In the genomic region with DNA sequence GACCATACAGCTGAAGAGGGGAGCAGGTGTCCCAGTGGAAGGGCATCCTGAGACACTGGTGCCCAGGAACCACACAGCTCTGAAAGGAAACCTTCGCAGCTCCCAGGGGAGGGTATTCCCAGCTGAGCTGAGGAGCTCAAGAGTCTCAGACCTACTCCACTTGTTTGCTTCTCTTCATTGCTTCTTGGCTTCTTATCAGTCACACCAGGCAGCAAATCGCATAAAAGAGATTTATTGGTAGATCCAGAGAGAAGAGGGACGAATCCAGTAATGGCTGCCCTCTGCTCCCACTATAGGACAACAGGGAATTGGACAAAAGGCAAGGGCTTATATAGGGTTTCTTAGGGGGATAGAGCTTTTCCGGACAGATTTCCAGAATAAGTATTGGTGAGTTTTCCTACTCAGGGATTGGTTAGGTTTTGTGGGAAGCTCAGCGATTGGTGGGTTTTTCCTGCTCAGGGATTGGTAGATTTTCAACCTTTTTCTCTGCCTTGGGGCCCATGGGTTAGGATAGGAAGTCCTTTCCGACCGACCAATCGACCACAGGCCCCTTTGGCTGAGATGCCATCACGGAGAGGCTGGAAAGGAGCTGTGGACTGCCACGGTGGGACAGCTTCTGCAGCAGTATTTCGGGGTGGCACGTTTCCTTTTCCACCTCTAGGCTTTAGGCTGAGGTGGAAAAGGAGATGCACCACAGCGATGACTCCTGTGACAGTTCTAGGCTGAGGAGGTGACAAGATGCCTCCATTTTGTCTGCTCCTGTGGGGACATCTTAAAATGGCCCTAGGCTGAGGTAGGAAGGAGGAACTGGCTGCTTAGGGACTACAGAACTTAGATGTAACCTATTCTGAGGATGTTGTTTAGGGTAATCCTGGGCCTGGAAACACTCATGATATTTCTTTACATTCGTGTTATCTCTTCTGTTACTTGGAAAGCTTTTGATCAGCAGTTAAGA, we compare ENCODE assay signal across 9 mouse cellular contexts. TPM values are rescaled to one million over a fixed set of nuclear protein-coding genes. Genes with fewer than 3 reads are reported as not detected.
A peak's percentile ranks its signal among the peaks of the same experiment; 100 is the strongest.
DNase-seq lines count a peak whose midpoint lies in the region; ATAC-seq and TF ChIP-seq lines count a peak whose summit lies in the region.
"Had no signal": no experiment of that assay in that cellular context is flagged by ENCODE, and none has a peak within 500 bp of the region (broad histone marks: within the 10 kb centered on the region; RNA-seq: fewer than 3 reads in every experiment).

No protein-coding gene starts in this region.

- H3K9ac ChIP-seq in MEL (ENCODE audit: control insufficient read depth, low read depth, low read length, poor library complexity, severe bottlenecking) = no peak overlapping the region; the same call in 1 of the 2 replicates
- H3K9ac ChIP-seq in midbrain, embryonic 13.5 days (replicated peaks) = peak overlapping the region; percentile 49; the same call in 1 of the 2 replicates

- WGBS in hindbrain, embryonic 10.5 days = 90% methylated on average over 14 of the region's 14 CpGs
- 84% methylated on average over 14 of the region's 14 CpGs for WGBS in midbrain, embryonic 13.5 days

- H3K79me2 ChIP-seq in MEL (ENCODE audit: control insufficient read depth, insufficient read depth, low read length, poor library complexity) = peaks cover 29% of the 10 kb centered on the region

- H3K4me3 ChIP-seq in MEL (ENCODE audit: control insufficient read depth in 1 of 2, insufficient read depth in 1 of 2, low read depth in 2 of 2, low read length in 2 of 2) = peak overlapping the region in 1 of 2 experiments; percentile 81; a peak in 1 of 4 replicates
- H3K4me3 ChIP-seq in hindbrain, embryonic 10.5 days = peak overlapping the region; percentile 87
- H3K4me3 ChIP-seq in midbrain, embryonic 13.5 days (replicated peaks) = peak overlapping the region; percentile 92

- H3K4me2 ChIP-seq in midbrain, embryonic 13.5 days (replicated peaks) = peak overlapping the region; percentile 86

- no peak for ATAC-seq in midbrain, embryonic 13.5 days
- no peak for ATAC-seq in frontal cortex, adult (ENCODE audit: low TSS enrichment)

- H3K9me3 ChIP-seq in MEL (replicated peaks; ENCODE audit: insufficient read depth, low read length) = no peaks in the 10 kb centered on the region
- no peaks in the 10 kb centered on the region for H3K9me3 ChIP-seq in hindbrain, embryonic 10.5 days
- no peaks in the 10 kb centered on the region for H3K9me3 ChIP-seq in midbrain, embryonic 13.5 days

- no peak for TF ChIP-seq CTCF in MEL (IDR thresholded peaks at IDR 0.05 in 2 of 3, conservative IDR thresholded peaks at IDR 0.05 in 1 of 3; ENCODE audit: control insufficient read depth in 1 of 3, insufficient read depth in 1 of 3, low read depth in 2 of 3, low read length in 3 of 3, poor library complexity in 1 of 3, severe bottlenecking in 1 of 3)

- H3K4me1 ChIP-seq in MEL (ENCODE audit: control insufficient read depth in 1 of 2, insufficient read depth in 2 of 2, low read length in 2 of 2) = peaks cover 0 to 7% of the 10 kb centered on the region in 2 experiments; a peak in 3 of 4 replicates
- peaks cover 27% of the 10 kb centered on the region for H3K4me1 ChIP-seq in hindbrain, embryonic 10.5 days (replicated peaks)
- H3K4me1 ChIP-seq in midbrain, embryonic 13.5 days (replicated peaks) = peaks cover 15% of the 10 kb centered on the region

- no peak for TF ChIP-seq EP300 in MEL (IDR thresholded peaks at IDR 0.05; ENCODE audit: low read depth in 1 of 2, low read length in 2 of 2)

- H3K27ac ChIP-seq in MEL (ENCODE audit: control insufficient read depth, low read depth, low read length) = no peak overlapping the region
- H3K27ac ChIP-seq in hindbrain, embryonic 10.5 days = no peak overlapping the region
- no peak overlapping the region for H3K27ac ChIP-seq in midbrain, embryonic 13.5 days
- H3K27ac ChIP-seq: macrophage had no signal

- DNase-seq in heart, adult 11 months = peak; percentile 91
- no peak for DNase-seq in heart, postnatal 4 days
- DNase-seq in MEL (ENCODE audit: low read depth, low spot score) = no peak
- DNase-seq in hindbrain, embryonic 10.5 days (ENCODE audit: low spot score) = no peak
- DNase-seq in cerebellum, adult 11 months = no peak
- no peak for DNase-seq in lung, postnatal 36 days

- no peak for TF ChIP-seq RAD21 in MEL (IDR thresholded peaks at IDR 0.05; ENCODE audit: low read depth, low read length)

- peaks cover 2 to 8% of the 10 kb centered on the region in 2 experiments for H3K36me3 ChIP-seq in MEL (ENCODE audit: control insufficient read depth in 1 of 2, insufficient read depth in 2 of 2, low read length in 2 of 2)
- H3K36me3 ChIP-seq in hindbrain, embryonic 10.5 days = peaks cover 16% of the 10 kb centered on the region
- H3K36me3 ChIP-seq in midbrain, embryonic 13.5 days = no peaks in the 10 kb centered on the region

- H3K27me3 ChIP-seq in MEL (ENCODE audit: control insufficient read depth in 1 of 2, insufficient read depth in 2 of 2, low read length in 2 of 2) = no peaks in the 10 kb centered on the region
- H3K27me3 ChIP-seq in hindbrain, embryonic 10.5 days (ENCODE audit: insufficient read depth, poor library complexity, severe bottlenecking) = no peaks in the 10 kb centered on the region
- H3K27me3 ChIP-seq in midbrain, embryonic 13.5 days = no peaks in the 10 kb centered on the region

- no peak for TF ChIP-seq POLR2A in MEL (IDR thresholded peaks at IDR 0.05; ENCODE audit: control insufficient read depth in 1 of 2, insufficient read depth in 1 of 2, low read depth in 1 of 2, low read length in 2 of 2, poor library complexity in 1 of 2)

TF ChIP-seq in MEL, 35 proteins besides CTCF, POLR2A, EP300 and RAD21:
- peak; percentile 71 for TF ChIP-seq RCOR1 (IDR thresholded peaks at IDR 0.05; ENCODE audit: low read depth, low read length)
- no peak for TF ChIP-seq MXI1 (IDR thresholded peaks at IDR 0.05; ENCODE audit: low read depth, low read length)

RNA-seq across cellular contexts. Expression of a gene that starts 1.7 kb away (rescaled TPM):
- 10 to 100 TPM; 29.8 to 35.1 TPM for total RNA-seq in heart, postnatal 4 days (2021)
- total RNA-seq in MEL (2012; rRNA removed) = 10.2 and 10.7 TPM in 2 replicates
- 10 to 100 TPM in 1 of 2 experiments, not detected in 1; 14.6 TPM for polyA plus RNA-seq in MEL (2012; ENCODE audit: insufficient read depth in 1 of 2, insufficient read length in 2 of 2, low read depth in 1 of 2, low replicate concordance in 2 of 2, missing spikeins in 1 of 2)
- polyA plus RNA-seq in hindbrain, embryonic 10.5 days (2016; fragmentation: Nextera tagmentation; extraction: Ambion mirVana) = 21.7 and 22.6 TPM in 2 replicates
- polyA plus RNA-seq in midbrain, embryonic 13.5 days (2015; fragmentation: Nextera tagmentation; extraction: Ambion mirVana) = 26.2 and 29.2 TPM in 2 replicates

RNA-seq across cellular contexts. Expression of a gene that starts 1.9 kb away (rescaled TPM):
- total RNA-seq in heart, postnatal 4 days (2021) = 100 to 1,000 TPM; 125 to 126 TPM
- total RNA-seq in MEL (2012; rRNA removed) = 74.8 and 76.0 TPM in 2 replicates
- 10 to 100 TPM in 1 of 2 experiments, not detected in 1; 44.3 TPM for polyA plus RNA-seq in MEL (2012; ENCODE audit: insufficient read depth in 1 of 2, insufficient read length in 2 of 2, low read depth in 1 of 2, low replicate concordance in 2 of 2, missing spikeins in 1 of 2)
- 78.1 and 97.4 TPM in 2 replicates for polyA plus RNA-seq in hindbrain, embryonic 10.5 days (2016; fragmentation: Nextera tagmentation; extraction: Ambion mirVana)
- polyA plus RNA-seq in midbrain, embryonic 13.5 days (2015; fragmentation: Nextera tagmentation; extraction: Ambion mirVana) = 110 and 126 TPM in 2 replicates

RNA-seq across cellular contexts. Expression of a gene that starts 34.7 kb away (rescaled TPM):
- total RNA-seq in heart, postnatal 4 days (2021) = 10 to 100 TPM; 29.0 to 30.9 TPM
- 8.6 and 9.5 TPM in 2 replicates for total RNA-seq in MEL (2012; rRNA removed)
- 10 to 100 TPM in 1 of 2 experiments, not detected in 1; 17.0 TPM for polyA plus RNA-seq in MEL (2012; ENCODE audit: insufficient read depth in 1 of 2, insufficient read length in 2 of 2, low read depth in 1 of 2, low replicate concordance in 2 of 2, missing spikeins in 1 of 2)
- 30.3 and 33.7 TPM in 2 replicates for polyA plus RNA-seq in hindbrain, embryonic 10.5 days (2016; fragmentation: Nextera tagmentation; extraction: Ambion mirVana)
- polyA plus RNA-seq in midbrain, embryonic 13.5 days (2015; fragmentation: Nextera tagmentation; extraction: Ambion mirVana) = 51.0 and 53.0 TPM in 2 replicates
